Mouse (Mus musculus) liver, embryonic 15.5 days (tissue): ENCODE results near the gene Olfr643. TPM values are rescaled to one million over a fixed set of nuclear protein-coding genes. Genes with fewer than 3 reads are reported as not detected.
A peak's percentile ranks its signal among the peaks of the same experiment; 100 is the strongest.

ENCODE experiments used
- ATAC-seq: fragments of 200-750 bp; cut with Nextera tagmentation; 2 replicates; pipeline ENCODE4 v1.8.0; 2017; ENCODE audit warnings: moderate number of reproducible peaks, mild to moderate bottlenecking, moderate library complexity; ENCODE audit not compliant: insufficient read depth
- H3K27ac ChIP-seq: fragments of 300-500 bp; sonication (generic); replicated peaks from 2 replicates; pipeline ENCODE4 v1.5.1; 2015; ENCODE audit warnings: mild to moderate bottlenecking, inconsistent platforms
- H3K27me3 ChIP-seq: fragments of 300-500 bp; sonication (generic); 2 replicates; pipeline ENCODE4 v1.6.1; 2015; ENCODE audit warnings: mild to moderate bottlenecking, inconsistent platforms
- H3K36me3 ChIP-seq: fragments of 300-500 bp; sonication (generic); replicated peaks from 2 replicates; pipeline ENCODE4 v1.6.1; 2015; ENCODE audit warnings: moderate library complexity, mild to moderate bottlenecking, inconsistent platforms
- H3K4me1 ChIP-seq: fragments of 300-500 bp; sonication (generic); replicated peaks from 2 replicates; pipeline ENCODE4 v1.6.1; 2015; ENCODE audit warnings: inconsistent platforms
- H3K4me2 ChIP-seq: fragments of 300-500 bp; sonication (generic); 2 replicates; pipeline ENCODE4 v1.6.1; 2015; ENCODE audit warnings: moderate library complexity, mild to moderate bottlenecking, inconsistent platforms
- H3K4me3 ChIP-seq: fragments of 300-500 bp; sonication (generic); replicated peaks from 2 replicates; pipeline ENCODE4 v1.5.1; 2015; ENCODE audit warnings: mild to moderate bottlenecking, inconsistent platforms
- H3K9ac ChIP-seq: fragments of 300-500 bp; sonication (generic); 2 replicates; pipeline ENCODE4 v1.6.1; 2015; ENCODE audit warnings: moderate library complexity, mild to moderate bottlenecking, inconsistent platforms
- H3K9me3 ChIP-seq: fragments of 300-500 bp; sonication (generic); replicated peaks from 2 replicates; pipeline ENCODE4 v1.6.1; 2016; ENCODE audit warnings: inconsistent platforms
- WGBS: fragments of 180-500 bp; shearing (Covaris S2); methylation state at CpG from one replicate; pipeline ENCODE4 v1.1.7; 2015; ENCODE audit warnings: mixed read lengths; ENCODE audit not compliant: insufficient replicate concordance; 5-methylcytosine and 5-hydroxymethylcytosine counted together
- polyA plus RNA-seq: library from polyadenylated mRNA; unstranded; fragments of >200 nt; fragmentation: Nextera tagmentation; extraction: Ambion mirVana; gene quantifications from 2 replicates; pipeline ENCODE4 v1.2.1, GENCODE M21; 2015

Gene Olfr643
- not detected in 2 replicates for polyA plus RNA-seq

GRCm38 (mm10) chr7:104137305-104137704, at the start of gene Olfr643:
Gene Olfr643 (minus strand): TSS chr7:104137405.
- ATAC-seq = no peak
- 67% methylated on average over 5 of the region's 5 CpGs for WGBS
- no peak within 1 kb of the TSS for H3K4me2 ChIP-seq

DNA sequence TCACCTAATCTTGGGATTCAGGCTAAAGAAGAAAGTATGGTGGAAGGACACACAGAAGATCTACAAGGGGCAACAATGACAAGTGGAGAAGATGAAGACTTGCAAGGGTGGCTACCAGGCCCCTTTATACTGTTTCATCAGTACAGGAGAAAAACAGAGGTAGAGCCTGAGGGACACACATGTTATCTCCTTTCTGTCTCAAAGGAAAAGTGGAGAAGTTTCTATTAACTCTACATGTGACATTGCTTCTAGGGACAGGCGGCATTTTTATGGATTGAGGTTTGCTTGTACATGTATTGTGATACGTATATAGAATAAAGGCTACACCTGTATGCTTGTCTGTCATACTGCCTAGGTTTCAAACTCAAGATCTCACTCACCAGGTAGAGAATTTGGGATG, 46.1 kb upstream of the Olfr643 start, which contains the start of gene Olfr648:
Gene Olfr648 (minus strand): TSS at position 101 of the 400 bp plus-strand sequence.
- Histone ChIP-seq H3K9ac (no peak within 1 kb of the TSS), H3K4me2 (no peak within 1 kb of the TSS), H3K27me3 (no peaks in the 10 kb centered on the region), H3K4me3 (no peak within 1 kb of the TSS), H3K27ac (no peak within 1 kb of the TSS), H3K4me1 (no peaks in the 10 kb centered on the region), H3K9me3 (no peaks in the 10 kb centered on the region), H3K36me3 (no peaks in the 10 kb centered on the region)
- WGBS = 67% methylated on average over 2 of the region's 2 CpGs
- no peak for ATAC-seq

More at GRCm38 (mm10) chr7:104137305-104137704, at the start of gene Olfr643:
- H3K27ac ChIP-seq = no peak within 1 kb of the TSS
- H3K9me3 ChIP-seq = no peaks in the 10 kb centered on the region
- no peaks in the 10 kb centered on the region for H3K36me3 ChIP-seq
- no peaks in the 10 kb centered on the region for H3K4me1 ChIP-seq
- no peaks in the 10 kb centered on the region for H3K27me3 ChIP-seq
- no peak within 1 kb of the TSS for H3K9ac ChIP-seq
- H3K4me3 ChIP-seq = no peak within 1 kb of the TSS

- Histone ChIP-seq H3K4me3 (no peak overlapping the region), H3K27ac (no peak overlapping the region), H3K27me3 (no peaks in the 10 kb centered on the region), H3K4me2 (no peak overlapping the region), H3K9me3 (no peaks in the 10 kb centered on the region), H3K36me3 (no peaks in the 10 kb centered on the region), H3K9ac (no peak overlapping the region), H3K4me1 (no peaks in the 10 kb centered on the region)
- ATAC-seq = no peak
- 68% methylated on average over 1 of the region's 1 CpGs for WGBS
These were observed 41.9 kb upstream of the Olfr643 start for GRCm38 (mm10) chr7:104179074-104179473.

DNA sequence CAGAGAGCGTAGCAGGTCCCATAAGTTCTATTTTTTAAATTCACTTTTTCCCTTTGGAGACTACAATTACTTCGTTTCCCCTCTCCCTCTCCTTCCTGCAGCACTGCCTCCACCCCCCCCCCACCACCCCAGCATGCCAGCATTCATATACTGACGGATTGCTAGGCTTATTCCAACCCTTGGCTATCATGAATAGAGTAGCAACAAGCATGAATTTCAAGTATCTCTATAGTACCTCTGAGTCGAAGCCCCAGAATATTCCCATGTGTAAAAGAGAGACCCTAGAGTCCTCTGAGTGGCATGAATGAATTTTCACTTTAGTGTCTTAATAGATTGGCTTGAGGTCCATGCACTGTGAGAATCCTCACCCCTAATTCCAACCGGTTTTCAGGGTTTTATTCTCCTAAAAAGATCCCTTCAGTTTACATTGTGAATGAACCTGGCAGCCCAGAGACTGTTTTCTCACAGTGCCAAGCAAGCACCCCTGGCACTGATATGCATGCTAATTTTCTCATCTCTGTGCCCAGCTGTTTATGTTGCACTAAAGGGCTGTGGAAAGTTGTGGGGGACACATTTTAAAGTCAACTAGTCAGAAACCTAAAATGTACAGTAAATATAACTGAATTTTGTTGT, 41.3 kb upstream of the Olfr643 start:
- no peaks in the 10 kb centered on the region for H3K9me3 ChIP-seq
- WGBS = 56% methylated on average over 5 of the region's 5 CpGs

DNA sequence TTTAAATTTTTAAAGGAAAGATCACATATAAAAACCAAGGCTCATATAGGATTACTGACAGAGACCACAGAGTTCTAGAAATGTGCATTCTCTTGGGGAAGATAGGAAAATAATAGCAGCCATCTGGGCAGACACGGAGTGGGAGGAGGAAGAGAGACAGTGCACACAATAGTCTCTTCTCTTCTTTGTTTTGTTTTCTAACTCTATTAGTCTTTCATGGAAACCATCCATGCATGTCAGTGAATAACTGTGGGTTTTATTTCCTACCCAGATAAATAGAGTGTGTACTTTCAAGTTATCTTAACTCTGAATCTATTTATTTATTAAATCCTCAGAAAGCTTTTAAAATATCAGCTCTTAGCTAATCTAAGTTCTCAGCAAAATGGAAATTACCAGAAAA, 37.9 kb upstream of the Olfr643 start:
- no peaks in the 10 kb centered on the region for H3K36me3 ChIP-seq
- H3K4me3 ChIP-seq = no peak overlapping the region
- H3K9me3 ChIP-seq = no peaks in the 10 kb centered on the region
- H3K27ac ChIP-seq = no peak overlapping the region
- H3K4me1 ChIP-seq = no peaks in the 10 kb centered on the region
- no peak for ATAC-seq
- no peak overlapping the region for H3K4me2 ChIP-seq
- 51% methylated on average over 1 of the region's 1 CpGs for WGBS
- no peaks in the 10 kb centered on the region for H3K27me3 ChIP-seq
- H3K9ac ChIP-seq = no peak overlapping the region

More for the DNA sequence above, 41.3 kb upstream of the Olfr643 start:
- Histone ChIP-seq H3K4me3 (no peak overlapping the region), H3K4me1 (no peaks in the 10 kb centered on the region), H3K36me3 (no peaks in the 10 kb centered on the region), H3K27me3 (no peaks in the 10 kb centered on the region), H3K9ac (no peak overlapping the region), H3K4me2 (no peak overlapping the region), H3K27ac (no peak overlapping the region)
- no peak for ATAC-seq

DNA sequence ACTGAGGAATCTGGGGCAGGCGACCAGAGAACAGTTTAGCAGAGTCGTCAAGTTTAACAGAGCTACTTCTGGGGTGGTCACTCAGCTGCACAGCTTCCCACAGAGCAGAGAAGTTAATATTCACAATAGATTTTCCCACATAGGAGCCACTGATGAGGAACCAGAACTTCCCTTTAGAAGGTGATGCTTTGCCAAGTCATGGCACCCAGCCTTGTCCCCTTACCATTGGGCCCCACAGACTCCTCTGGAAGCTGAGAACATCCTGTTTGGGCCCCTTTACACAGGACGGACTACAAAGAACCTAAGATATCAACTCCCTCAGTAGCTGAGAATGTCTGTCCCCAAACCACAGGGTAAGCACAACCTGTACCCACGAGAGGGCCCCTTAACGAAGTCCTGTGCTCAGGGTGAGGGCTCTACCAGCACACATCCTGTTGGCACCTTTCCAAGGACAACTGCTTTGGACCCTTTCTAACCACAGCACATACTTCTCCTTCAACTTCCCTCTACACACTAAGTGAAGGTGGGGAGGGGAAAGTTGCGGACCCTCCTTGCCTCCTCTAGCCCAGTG, 32.5 kb upstream of the Olfr643 start:
- H3K4me3 ChIP-seq = no peak overlapping the region
- no peak overlapping the region for H3K27ac ChIP-seq
- no peak overlapping the region for H3K4me2 ChIP-seq
- no peaks in the 10 kb centered on the region for H3K36me3 ChIP-seq
- H3K9me3 ChIP-seq = no peaks in the 10 kb centered on the region
- peak; percentile 31 for ATAC-seq
- 12% methylated on average over 6 of the region's 6 CpGs for WGBS
- H3K27me3 ChIP-seq = no peaks in the 10 kb centered on the region
- no peak overlapping the region for H3K9ac ChIP-seq
- no peaks in the 10 kb centered on the region for H3K4me1 ChIP-seq

- Histone ChIP-seq H3K4me2 (no peak overlapping the region), H3K9ac (no peak overlapping the region), H3K4me1 (no peaks in the 10 kb centered on the region), H3K27ac (no peak overlapping the region), H3K4me3 (no peak overlapping the region), H3K9me3 (no peaks in the 10 kb centered on the region), H3K36me3 (no peaks in the 10 kb centered on the region), H3K27me3 (no peaks in the 10 kb centered on the region)
- ATAC-seq = no peak
- 22% methylated on average over 6 of the region's 6 CpGs for WGBS
These were observed 29.9 kb upstream of the Olfr643 start for GRCm38 (mm10) chr7:104167105-104167504.

GRCm38 (mm10) chr7:104150456-104150855, 13.3 kb upstream of the Olfr643 start, which contains the start of gene Ubqlnl:
Gene Ubqlnl (minus strand): TSS chr7:104150556.
- WGBS = 59% methylated on average over 2 of the region's 2 CpGs
- ATAC-seq = no peak
- Histone ChIP-seq H3K9me3 (no peaks in the 10 kb centered on the region), H3K36me3 (no peaks in the 10 kb centered on the region), H3K4me2 (no peak within 1 kb of the TSS), H3K27me3 (no peaks in the 10 kb centered on the region), H3K27ac (no peak within 1 kb of the TSS), H3K4me1 (no peaks in the 10 kb centered on the region), H3K4me3 (no peak within 1 kb of the TSS), H3K9ac (no peak within 1 kb of the TSS)

GRCm38 (mm10) chr7:104143179-104143578, 6.0 kb upstream of the Olfr643 start, which contains the start of gene Ubqln3:
Gene Ubqln3 (minus strand): TSS chr7:104143279.
- WGBS = 51% methylated on average over 3 of the region's 3 CpGs
- no peak for ATAC-seq
- no peak within 1 kb of the TSS for H3K4me2 ChIP-seq
- H3K9me3 ChIP-seq = no peaks in the 10 kb centered on the region
- no peaks in the 10 kb centered on the region for H3K4me1 ChIP-seq
- H3K36me3 ChIP-seq = no peaks in the 10 kb centered on the region
- no peak within 1 kb of the TSS for H3K9ac ChIP-seq
- H3K4me3 ChIP-seq = no peak within 1 kb of the TSS
- H3K27me3 ChIP-seq = no peaks in the 10 kb centered on the region
- H3K27ac ChIP-seq = no peak within 1 kb of the TSS

- Histone ChIP-seq H3K4me2 (no peak within 1 kb of the TSS), H3K4me3 (no peak within 1 kb of the TSS), H3K9me3 (no peaks in the 10 kb centered on the region), H3K9ac (no peak within 1 kb of the TSS), H3K4me1 (no peaks in the 10 kb centered on the region), H3K27ac (no peak within 1 kb of the TSS), H3K27me3 (no peaks in the 10 kb centered on the region), H3K36me3 (no peaks in the 10 kb centered on the region)
- ATAC-seq = no peak
- 68% methylated on average over 5 of the region's 5 CpGs for WGBS
These were observed 7.5 kb downstream of the Olfr643 start, which contains the start of gene Ubqln5 for GRCm38 (mm10) chr7:104129726-104130125. Gene Ubqln5 (minus strand): TSS chr7:104129826.

GRCm38 (mm10) chr7:104104757-104104972, 32.5 kb downstream of the Olfr643 start, which contains the start of gene Olfr646:
Gene Olfr646 (plus strand): TSS chr7:104104873.
- no peak for ATAC-seq
- no peak within 1 kb of the TSS for H3K4me3 ChIP-seq
- H3K4me1 ChIP-seq = no peaks in the 10 kb centered on the region
- H3K4me2 ChIP-seq = no peak within 1 kb of the TSS
- H3K27me3 ChIP-seq = no peaks in the 10 kb centered on the region
- H3K27ac ChIP-seq = no peak within 1 kb of the TSS
- no peak within 1 kb of the TSS for H3K9ac ChIP-seq
- no peaks in the 10 kb centered on the region for H3K9me3 ChIP-seq
- no peaks in the 10 kb centered on the region for H3K36me3 ChIP-seq
